Mouse (Mus musculus) adrenal gland, adult 8-10 months (tissue): ENCODE measurements around the gene Wwox. TPM values are rescaled to one million over a fixed set of nuclear protein-coding genes. Genes with fewer than 3 reads are reported as not detected.

Experiments
- DNase-seq: peaks from one replicate; pipeline ENCODE4 v3.0.0; 2022
- total RNA-seq, 4 experiments: library from RNA; stranded (reverse); gene quantifications; 2 replicates each; pipeline ENCODE4 v1.2.4; 2022

The Wwox gene
- total RNA-seq, 4 experiments from 2014 or later, result 26.4 to 56.6 (median 35.7) TPM

- no peak for DNase-seq
Observed at GRCm38 (mm10) chr8:114468526-114469207, 29.2 kb downstream of the Wwox start.

- no peak for DNase-seq
Observed at GRCm38 (mm10) chr8:114469208-114469590, 29.7 kb downstream of the Wwox start.

- DNase-seq, result no peak
Observed at GRCm38 (mm10) chr8:114473546-114473945, 34.1 kb downstream of the Wwox start.

GRCm38 (mm10) chr8:114476919-114477318 lies 37.5 kb downstream of the Wwox start:
- DNase-seq, result no peak

- no peak for DNase-seq
Observed at GRCm38 (mm10) chr8:114477790-114478189, 38.3 kb downstream of the Wwox start.

GRCm38 (mm10) chr8:114479749-114480148 lies 40.3 kb downstream of the Wwox start:
- DNase-seq, result no peak

GRCm38 (mm10) chr8:114491662-114492160 lies 52.3 kb downstream of the Wwox start:
- DNase-seq, result no peak

- no peak for DNase-seq
Observed at GRCm38 (mm10) chr8:114499448-114500144, 60.1 kb downstream of the Wwox start.

- no peak for DNase-seq
Observed at GRCm38 (mm10) chr8:114501906-114502305, 62.5 kb downstream of the Wwox start.

- no peak for DNase-seq
Observed at GRCm38 (mm10) chr8:114503196-114503595, 63.7 kb downstream of the Wwox start.

- no peak for DNase-seq
Observed at GRCm38 (mm10) chr8:114504889-114505288, 65.4 kb downstream of the Wwox start.

- no peak for DNase-seq
Observed at GRCm38 (mm10) chr8:114505351-114506347, 66.2 kb downstream of the Wwox start.

GRCm38 (mm10) chr8:114507404-114507803 lies 67.9 kb downstream of the Wwox start:
- DNase-seq, result no peak

- no peak for DNase-seq
Observed at GRCm38 (mm10) chr8:114510226-114510625, 70.8 kb downstream of the Wwox start.

- no peak for DNase-seq
Observed at GRCm38 (mm10) chr8:114512075-114512935, 72.8 kb downstream of the Wwox start.

- DNase-seq, result no peak
Observed at GRCm38 (mm10) chr8:114514692-114515091, 75.2 kb downstream of the Wwox start.

GRCm38 (mm10) chr8:114523061-114523460 lies 83.6 kb downstream of the Wwox start:
- no peak for DNase-seq

GRCm38 (mm10) chr8:114526626-114527267 lies 87.3 kb downstream of the Wwox start:
- DNase-seq, result no peak

GRCm38 (mm10) chr8:114527648-114528221 lies 88.3 kb downstream of the Wwox start:
- DNase-seq, result no peak

- no peak for DNase-seq
Observed at GRCm38 (mm10) chr8:114529581-114529980, 90.1 kb downstream of the Wwox start.

GRCm38 (mm10) chr8:114536201-114536600 lies 96.7 kb downstream of the Wwox start:
- DNase-seq, result no peak
